Mouse (Mus musculus) layer of hippocampus, adult 2 months (tissue): ENCODE data around the gene Gbp8. TPM values are rescaled to one million over a fixed set of nuclear protein-coding genes. Genes with fewer than 3 reads are reported as not detected.

Experiments
- DNase-seq, 2 experiments: peaks; one replicate each; pipeline ENCODE4 v3.0.0; 2022; ENCODE audit warnings: low spot score in 2 of 2
- H3K27ac ChIP-seq: fragments of 200-600 bp; 2 replicates; pipeline ENCODE4 v1.8.1; 2022
- H3K4me3 ChIP-seq: fragments of 200-600 bp; 2 replicates; pipeline ENCODE4 v1.8.1; 2022; ENCODE audit warnings: mild to moderate bottlenecking
- CTCF ChIP-seq: fragments of 200-600 bp; conservative IDR thresholded peaks from 2 replicates; pipeline ENCODE4 v1.8.1; 2022; ENCODE audit warnings: antibody characterized with exemption, mild to moderate bottlenecking, moderate library complexity
- total RNA-seq, 2 experiments: library from RNA; stranded (reverse); gene quantifications; 2 replicates each; pipeline ENCODE4 v1.2.3; 2021

The Gbp8 gene
- total RNA-seq, 2 experiments from 2014 or later = 0.15 TPM; not detected in 1

DNA sequence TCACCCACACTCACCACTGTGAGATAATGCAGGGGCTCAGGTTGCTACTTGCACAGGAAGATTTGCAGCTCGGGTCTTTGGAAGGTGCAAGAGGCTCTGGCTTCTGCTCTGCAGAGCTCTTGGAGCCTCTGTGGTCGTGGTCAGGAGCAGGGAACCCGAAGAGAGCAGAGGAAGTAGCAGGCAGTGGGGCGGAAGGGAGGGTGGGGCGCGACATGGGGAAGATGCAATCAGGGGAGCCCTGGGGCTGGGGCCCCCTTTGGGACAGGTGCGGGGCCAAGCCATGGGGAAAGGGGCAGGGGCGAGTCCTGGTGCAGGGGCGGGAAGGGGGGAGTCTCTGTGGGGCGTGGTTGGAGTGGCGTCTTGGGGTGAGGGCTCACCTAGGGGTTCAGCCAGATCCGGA is 156.8 kb downstream of the Gbp8 start, which contains the start of gene Abcg3:
Gene Abcg3 (minus strand): TSS at position 184 of the 400 bp plus-strand sequence.
- no peak within 1 kb of the TSS for H3K4me3 ChIP-seq
- H3K27ac ChIP-seq = no peak within 1 kb of the TSS
- DNase-seq = no peak
- TF ChIP-seq CTCF = no peak

DNA sequence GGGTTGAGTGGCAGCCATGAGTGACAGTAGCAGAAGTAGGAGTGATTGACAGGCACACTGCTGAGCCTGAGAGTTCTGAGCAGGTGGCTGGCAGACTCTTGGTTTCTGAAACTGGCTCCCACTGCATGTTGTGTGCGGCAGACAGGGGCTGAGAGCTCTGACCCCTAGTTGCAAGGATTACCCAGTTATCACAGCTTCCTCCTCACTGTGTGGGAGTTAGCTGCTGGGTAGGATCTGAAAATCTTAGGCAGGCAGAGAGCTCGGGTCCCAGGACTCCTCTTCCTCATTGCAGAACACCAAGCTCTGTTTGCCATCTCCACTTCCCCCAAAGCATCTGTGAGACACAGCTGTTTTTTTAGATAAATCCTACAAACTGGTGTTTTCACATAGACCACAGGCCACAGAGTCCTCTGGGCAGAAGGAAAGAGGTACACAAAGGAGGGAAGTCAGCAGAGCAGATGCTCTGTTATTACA is 160.3 kb downstream of the Gbp8 start:
- Histone ChIP-seq H3K4me3 (no peak overlapping the region), H3K27ac (no peak overlapping the region)
- DNase-seq = peak; percentile 0 to 8
- no peak for TF ChIP-seq CTCF

Other genes with a start within 250 kb of the Gbp8 start
- gene Abcg3, start 156.8 kb downstream of the Gbp8 start, total RNA-seq = under 1 TPM in 1 of 2 experiments, not detected in 1; 0.15 TPM
- gene Gbp9, start within 50 bp of the Gbp8 start, total RNA-seq = 1 to 10 TPM; 1.3 to 2.2 TPM
- gene Gbp4, start within 50 bp of the Gbp8 start, total RNA-seq = 1 to 10 TPM; 1.0 to 1.7 TPM
- not detected for gene Gbp10, start 100.0 kb upstream of the Gbp8 start, total RNA-seq
- gene Gm43302, start 154.2 kb upstream of the Gbp8 start, total RNA-seq = not detected
- under 1 TPM; 0.59 to 0.90 TPM for gene Gbp6, start 154.2 kb upstream of the Gbp8 start, total RNA-seq